Mouse (Mus musculus) intestine, postnatal 0 days (tissue): ENCODE data around the gene Grk4. TPM values are rescaled to one million over a fixed set of nuclear protein-coding genes. Genes with fewer than 3 reads are reported as not detected.

Source experiments
- ATAC-seq: fragments of 200-750 bp; cut with Nextera tagmentation; 2 replicates; pipeline ENCODE4 v1.8.0; 2017; ENCODE audit warnings: mild to moderate bottlenecking, moderate TSS enrichment, moderate library complexity
- H3K27ac ChIP-seq: fragments of 300-500 bp; sonication (generic); 2 replicates; pipeline ENCODE4 v1.5.1; 2014; ENCODE audit warnings: mild to moderate bottlenecking, low read depth, low read length, moderate library complexity
- H3K27me3 ChIP-seq: fragments of 300-500 bp; sonication (generic); replicated peaks from 2 replicates; pipeline ENCODE4 v1.6.1; 2014; ENCODE audit warnings: low read length, mixed read lengths; ENCODE audit not compliant: control insufficient read depth, insufficient read depth
- H3K36me3 ChIP-seq: fragments of 300-500 bp; sonication (generic); 2 replicates; pipeline ENCODE4 v1.6.1; 2014; ENCODE audit warnings: mild to moderate bottlenecking, moderate library complexity; ENCODE audit not compliant: control insufficient read depth, insufficient read depth
- H3K4me1 ChIP-seq: fragments of 300-500 bp; sonication (generic); replicated peaks from 2 replicates; pipeline ENCODE4 v1.6.1; 2014; ENCODE audit warnings: antibody characterized with exemption, low read length, mixed read lengths; ENCODE audit not compliant: control insufficient read depth, insufficient read depth
- H3K4me2 ChIP-seq: fragments of 300-500 bp; sonication (generic); replicated peaks from 2 replicates; pipeline ENCODE4 v1.6.1; 2014; ENCODE audit warnings: low read depth, mild to moderate bottlenecking, moderate library complexity
- H3K4me3 ChIP-seq: fragments of 300-500 bp; sonication (generic); 2 replicates; pipeline ENCODE4 v1.5.1; 2014; ENCODE audit warnings: low read depth, low read length
- H3K9ac ChIP-seq: fragments of 300-500 bp; sonication (generic); 2 replicates; pipeline ENCODE4 v1.6.1; 2014; ENCODE audit warnings: mild to moderate bottlenecking, low read depth, low read length
- H3K9me3 ChIP-seq: fragments of 300-500 bp; sonication (generic); 2 replicates; pipeline ENCODE4 v1.6.1; 2016; ENCODE audit warnings: mixed run types; ENCODE audit not compliant: control insufficient read depth
- CTCF ChIP-seq: sonication (generic); IDR thresholded peaks from 2 replicates; pipeline ENCODE4 v1.5.1; 2016; ENCODE audit warnings: low read depth, mild to moderate bottlenecking, control low read depth, antibody characterized with exemption, moderate library complexity
- WGBS: fragments of 180-500 bp; shearing (Covaris S2); extraction: QIAGEN DNeasy Blood & Tissue Kit; methylation state at CpG from one replicate; pipeline ENCODE4 v1.1.7; 2014; 5-methylcytosine and 5-hydroxymethylcytosine counted together
- polyA plus RNA-seq: library from polyadenylated mRNA; unstranded; fragments of >200 nt; fragmentation: Nextera tagmentation; extraction: Ambion mirVana; gene quantifications from 2 replicates; pipeline ENCODE4 v1.2.1, GENCODE M21; 2015

The Grk4 gene
- polyA plus RNA-seq, 1 experiment from 2014 or later: 1.1 TPM

DNA sequence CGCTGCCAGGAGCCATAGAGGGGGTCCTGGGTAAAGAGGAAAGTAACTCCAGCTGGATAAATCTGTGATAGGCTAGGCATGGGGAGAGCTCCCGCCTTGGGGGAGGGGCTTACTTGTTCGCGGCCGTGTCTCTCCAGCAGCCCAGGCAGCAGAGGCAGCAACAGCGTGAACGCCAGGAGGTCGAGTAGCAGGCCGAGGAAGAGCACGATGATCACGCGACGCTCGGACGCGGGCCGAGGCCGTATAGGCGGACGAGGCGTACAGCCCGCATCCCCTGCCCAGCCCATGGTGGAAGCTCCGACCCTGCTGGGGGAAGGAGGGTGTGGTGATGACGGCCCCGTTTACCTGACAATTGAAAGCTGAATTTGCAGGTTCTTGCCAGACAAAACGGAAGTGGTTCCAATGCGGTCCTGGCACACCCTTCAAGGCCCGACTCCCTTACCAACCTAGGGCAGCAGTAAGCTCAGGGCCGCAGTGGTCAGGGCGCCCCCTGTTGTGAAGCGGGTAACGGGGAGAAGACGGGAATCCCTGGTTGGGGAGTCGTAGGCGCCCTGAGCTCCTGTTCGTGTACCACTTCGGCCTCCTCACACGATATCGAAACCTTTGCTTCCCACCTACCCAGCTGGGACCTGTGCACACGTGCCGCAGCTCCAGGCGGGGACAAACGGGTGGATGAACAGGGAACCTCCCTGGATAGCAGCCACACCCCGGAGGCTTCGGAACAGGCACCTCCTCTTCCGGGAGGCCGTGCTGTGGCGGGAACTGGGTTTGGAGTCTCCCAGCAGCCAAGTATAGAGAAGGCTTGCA lies 23.5 kb upstream of the Grk4 start, which contains the start of gene Mfsd10:
Gene Mfsd10 (minus strand): TSS at position 732 of the 807 bp plus-strand sequence.
- Histone ChIP-seq H3K9ac (peak within 1 kb of the TSS; percentile 54), H3K4me2 (peak within 1 kb of the TSS; percentile 95), H3K9me3 (no peaks in the 10 kb centered on the region), H3K4me1 (0 out of 2 replicates have a peak, but pooled peaks cover 3% of the 10 kb centered on the region), H3K4me3 (peak within 1 kb of the TSS; percentile 64), H3K36me3 (peaks cover 61% of the 10 kb centered on the region), H3K27me3 (no peaks in the 10 kb centered on the region), H3K27ac (peak within 1 kb of the TSS; percentile 67)
- ATAC-seq: peak; percentile 85
- under 1% methylated on average over 48 of the region's 48 CpGs for WGBS
- TF ChIP-seq CTCF: peak; percentile 69

DNA sequence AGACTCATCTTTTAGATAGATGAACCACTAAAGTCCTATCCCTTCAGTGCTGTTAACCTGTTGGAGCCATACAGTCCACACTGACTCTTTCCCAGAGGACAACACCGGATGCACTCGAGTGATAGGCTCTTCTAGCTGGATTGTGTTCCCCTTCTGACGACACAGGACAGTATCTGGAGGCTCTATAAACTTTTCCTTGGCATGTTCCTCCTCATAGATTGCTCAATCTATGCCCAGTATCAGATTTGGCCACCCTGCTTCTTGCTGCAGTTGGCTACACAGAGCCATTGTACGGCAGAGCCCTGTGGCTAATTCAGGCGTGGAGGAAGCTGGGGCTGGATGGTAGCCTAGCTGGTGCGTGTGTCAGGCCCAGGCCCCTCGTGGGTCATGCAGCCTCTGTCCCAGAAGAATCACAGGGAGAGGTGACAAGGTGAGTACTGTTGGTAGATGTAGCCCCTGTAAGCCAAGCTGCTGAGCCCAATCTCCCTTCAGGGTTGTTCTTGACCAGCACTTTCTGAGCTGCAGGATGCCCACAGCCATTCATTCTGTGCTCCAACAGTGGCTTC lies 22.5 kb upstream of the Grk4 start:
- Histone ChIP-seq H3K4me3 (no peak overlapping the region), H3K9me3 (no peaks in the 10 kb centered on the region), H3K27me3 (no peaks in the 10 kb centered on the region), H3K36me3 (peaks cover 55% of the 10 kb centered on the region), H3K9ac (no peak overlapping the region), H3K4me2 (no peak overlapping the region), H3K27ac (no peak overlapping the region), H3K4me1 (0 out of 2 replicates have a peak, but pooled peaks cover 3% of the 10 kb centered on the region)
- 69% methylated on average over 7 of the region's 7 CpGs for whole genome bisulfite sequencing
- no peak for ATAC-seq
- TF ChIP-seq CTCF: no peak

DNA sequence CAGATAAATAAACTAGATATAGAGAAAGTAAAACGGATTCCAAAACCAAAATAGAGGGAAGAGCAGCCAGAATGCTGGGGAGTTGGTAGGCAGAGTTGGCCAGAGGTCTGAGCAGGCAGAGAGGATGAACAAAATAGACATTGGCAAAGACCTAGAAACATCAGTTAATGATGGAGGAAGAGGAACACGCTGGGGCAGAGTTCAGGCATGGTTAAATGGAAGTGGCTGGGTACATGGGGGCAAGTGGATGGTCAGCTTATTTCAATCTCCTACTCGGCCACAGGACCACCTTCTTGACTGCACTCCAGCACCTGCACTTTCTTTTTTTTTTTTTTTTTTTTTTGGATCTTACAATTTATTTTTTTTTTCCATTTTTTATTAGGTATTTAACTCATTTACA lies 18.2 kb upstream of the Grk4 start:
- no peak for ATAC-seq
- TF ChIP-seq CTCF: no peak
- Histone ChIP-seq H3K27ac (no peak overlapping the region), H3K4me2 (no peak overlapping the region), H3K27me3 (no peaks in the 10 kb centered on the region), H3K4me1 (0 out of 2 replicates have a peak, but pooled peaks cover 3% of the 10 kb centered on the region), H3K9ac (no peak overlapping the region), H3K9me3 (no peaks in the 10 kb centered on the region), H3K36me3 (peaks cover 79% of the 10 kb centered on the region), H3K4me3 (no peak overlapping the region)
- WGBS: 87% methylated on average over 3 of the region's 3 CpGs

DNA sequence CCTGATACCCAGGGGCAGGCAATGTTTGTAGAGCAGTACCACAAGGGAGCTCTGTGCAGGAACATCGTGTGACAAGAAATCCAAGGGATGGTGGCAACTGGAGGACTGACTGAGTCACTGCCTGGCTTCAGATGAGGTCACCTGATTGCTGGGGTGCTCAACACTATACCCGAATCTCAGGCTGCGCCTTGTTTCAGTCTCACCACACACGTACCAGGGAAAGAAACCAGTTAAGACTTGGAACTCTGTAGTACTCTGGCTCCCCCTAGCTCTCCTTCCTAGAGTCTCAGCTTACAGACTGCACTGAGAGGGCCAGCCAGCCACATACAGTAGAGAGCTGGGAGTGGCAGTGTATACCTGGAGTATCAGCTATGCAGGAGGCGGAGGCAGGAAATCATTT lies 17.2 kb upstream of the Grk4 start:
- Histone ChIP-seq H3K9ac (no peak overlapping the region), H3K4me3 (no peak overlapping the region), H3K36me3 (peaks cover 83% of the 10 kb centered on the region), H3K4me1 (no peaks in the 10 kb centered on the region), H3K27me3 (no peaks in the 10 kb centered on the region), H3K4me2 (no peak overlapping the region), H3K27ac (no peak overlapping the region), H3K9me3 (no peaks in the 10 kb centered on the region)
- WGBS: 73% methylated on average over 5 of the region's 5 CpGs
- peak; percentile 85 for TF ChIP-seq CTCF
- ATAC-seq: peak; percentile 68

DNA sequence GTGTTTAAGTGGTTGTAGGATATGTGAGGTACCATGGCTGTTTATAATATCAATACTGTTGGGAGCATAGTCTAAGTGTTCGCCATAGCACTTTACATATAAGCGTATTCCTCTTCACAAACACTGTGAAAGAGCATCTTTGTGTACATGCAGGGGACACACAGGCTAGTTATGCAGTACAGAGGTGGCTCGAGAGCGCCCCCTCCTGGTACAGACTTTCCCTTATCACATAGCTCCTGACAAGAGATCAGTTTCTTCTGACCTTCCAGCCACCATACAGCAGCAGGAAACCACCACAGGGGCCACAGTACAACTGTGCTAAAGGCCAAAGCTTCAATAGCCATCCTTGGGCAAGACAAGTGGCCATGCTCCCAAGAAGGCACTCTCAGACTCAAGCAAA lies 12.6 kb upstream of the Grk4 start:
- no peak overlapping the region for H3K9ac ChIP-seq
- no peaks in the 10 kb centered on the region for H3K9me3 ChIP-seq
- peaks cover 93% of the 10 kb centered on the region for H3K36me3 ChIP-seq
- 52% methylated on average over 4 of the region's 4 CpGs for WGBS
- H3K27me3 ChIP-seq: no peaks in the 10 kb centered on the region
- TF ChIP-seq CTCF: peak; percentile 89
- no peak overlapping the region for H3K4me3 ChIP-seq
- ATAC-seq: 0 out of 2 replicates have a peak, but pooled peaks have one; percentile 16
- H3K4me2 ChIP-seq: no peak overlapping the region
- no peaks in the 10 kb centered on the region for H3K4me1 ChIP-seq
- H3K27ac ChIP-seq: no peak overlapping the region

DNA sequence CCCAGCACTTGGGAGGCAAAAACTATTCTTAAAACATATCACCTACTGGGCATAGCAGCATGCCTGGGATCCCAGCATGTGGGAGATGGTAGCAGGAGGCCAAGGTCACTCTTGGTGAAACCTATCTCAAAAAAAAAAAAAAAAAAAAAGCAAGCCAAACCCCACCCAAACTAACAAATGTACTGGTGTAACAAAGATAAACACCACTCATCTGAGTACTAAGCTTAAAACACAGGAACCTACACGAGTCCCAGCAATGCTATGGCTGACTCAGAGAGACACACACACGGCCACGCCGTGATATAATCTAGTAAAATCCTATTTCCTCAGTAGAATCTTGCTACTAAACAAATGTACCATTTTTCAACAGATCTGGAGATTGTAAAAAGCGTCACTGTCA lies 7.2 kb upstream of the Grk4 start:
- no peak for TF ChIP-seq CTCF
- Histone ChIP-seq H3K27me3 (no peaks in the 10 kb centered on the region), H3K4me2 (no peak overlapping the region), H3K36me3 (peaks cover 85% of the 10 kb centered on the region), H3K27ac (no peak overlapping the region), H3K4me3 (no peak overlapping the region), H3K4me1 (no peaks in the 10 kb centered on the region), H3K9me3 (no peaks in the 10 kb centered on the region), H3K9ac (no peak overlapping the region)
- 81% methylated on average over 5 of the region's 5 CpGs for WGBS
- no peak for ATAC-seq
